Mouse (Mus musculus): ENCODE results near the gene Prokr1. TPM values are rescaled to one million over a fixed set of nuclear protein-coding genes. Genes with fewer than 3 reads are reported as not detected.

Prokr1 gene
- total and polyA plus RNA-seq, 2 experiments from 2014 or later = 1.6 to 3.1 TPM

DNA sequence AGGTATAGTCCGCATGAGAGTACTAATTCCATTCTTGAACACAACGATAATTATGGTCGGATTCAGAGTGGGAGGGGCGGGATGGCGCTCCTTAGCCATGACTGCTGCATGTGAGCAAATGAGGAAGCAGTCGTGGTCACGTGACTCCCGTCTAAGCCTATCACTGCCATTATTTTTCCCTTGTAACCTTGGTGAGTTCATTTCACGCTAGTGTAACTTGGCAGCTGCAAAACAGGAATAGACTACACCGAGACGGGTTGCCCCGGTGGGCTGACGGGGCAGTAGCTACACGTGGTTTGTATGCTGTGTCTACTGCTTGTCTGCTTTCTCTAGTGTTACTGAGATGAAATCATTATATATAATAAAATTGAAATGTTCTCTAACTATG lies 25.1 kb upstream of the Prokr1 start:
- WGBS = 60% methylated on average over 14 of the region's 14 CpGs
- DNase-seq = peak; percentile 67
- no peaks in the 10 kb centered on the region for H3K9me3 ChIP-seq (ENCODE audit: low read length)
- no peak for TF ChIP-seq CTCF (IDR thresholded peaks at IDR 0.05; ENCODE audit: low read depth)
- peak; percentile 92 for ATAC-seq
- no peaks in the 10 kb centered on the region for H3K27me3 ChIP-seq (ENCODE audit: insufficient read depth, low read length)
- no peaks in the 10 kb centered on the region for H3K4me1 ChIP-seq (ENCODE audit: insufficient read depth)
- H3K36me3 ChIP-seq (ENCODE audit: insufficient read depth) = no peaks in the 10 kb centered on the region
- no peak overlapping the region for H3K9ac ChIP-seq
- peak overlapping the region; percentile 2; the same call in 1 of the 2 replicates for H3K4me2 ChIP-seq (ENCODE audit: low read depth)
- no peak overlapping the region for H3K27ac ChIP-seq (ENCODE audit: low read depth, low read length)
- H3K4me3 ChIP-seq (ENCODE audit: low read depth, low read length) = no peak overlapping the region

DNA sequence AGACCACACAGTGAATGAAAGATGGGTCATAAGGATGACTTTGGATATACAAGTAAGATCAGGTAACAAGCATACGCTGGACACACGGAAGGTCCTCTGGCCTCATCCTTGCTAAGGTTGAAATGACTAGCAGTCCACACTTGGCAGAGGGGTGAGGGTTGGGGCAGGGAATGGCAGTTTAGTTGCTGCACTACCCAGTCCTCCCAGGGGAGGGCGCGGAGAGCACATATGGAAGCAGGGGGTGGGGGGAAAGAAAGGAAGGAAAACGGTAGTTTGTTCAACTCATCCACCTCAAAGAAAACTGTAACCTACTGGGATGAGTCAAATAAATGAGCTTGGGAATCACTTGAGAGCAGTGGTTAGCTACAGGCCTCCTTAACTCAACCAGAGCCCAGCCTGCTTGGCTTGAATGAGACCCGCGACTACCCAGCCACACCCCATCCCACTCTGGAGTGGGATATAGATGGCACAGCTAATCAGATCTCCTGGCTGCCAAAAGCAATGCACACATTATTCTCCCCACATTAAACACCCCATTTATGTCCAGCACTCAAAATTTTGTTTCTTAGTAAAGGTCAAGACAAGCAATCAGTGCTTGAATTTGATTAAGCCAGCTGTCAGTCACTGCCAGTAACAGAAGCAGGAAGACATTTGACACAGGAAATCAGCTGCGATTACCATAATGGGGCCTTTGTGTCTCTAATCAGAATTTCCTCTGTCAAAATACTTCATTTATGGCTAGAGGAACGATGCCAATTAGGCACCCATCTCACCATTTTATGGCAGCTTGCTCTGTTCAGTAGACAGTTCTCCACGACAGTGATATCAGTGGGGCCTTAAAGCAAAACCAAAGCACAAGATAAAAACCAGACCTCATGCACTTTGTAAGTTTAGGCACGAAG lies 24.5 kb upstream of the Prokr1 start:
- peak overlapping the region; percentile 2 for H3K4me2 ChIP-seq (ENCODE audit: low read depth)
- WGBS = 38% methylated on average over 11 of the region's 11 CpGs
- no peaks in the 10 kb centered on the region for H3K36me3 ChIP-seq (ENCODE audit: insufficient read depth)
- H3K4me3 ChIP-seq (ENCODE audit: low read depth, low read length) = no peak overlapping the region
- no peaks in the 10 kb centered on the region for H3K9me3 ChIP-seq (ENCODE audit: low read length)
- peak; percentile 66 for TF ChIP-seq CTCF (IDR thresholded peaks at IDR 0.05; ENCODE audit: low read depth)
- H3K9ac ChIP-seq = no peak overlapping the region
- no peaks in the 10 kb centered on the region for H3K4me1 ChIP-seq (ENCODE audit: insufficient read depth)
- no peaks in the 10 kb centered on the region for H3K27me3 ChIP-seq (ENCODE audit: insufficient read depth, low read length)
- DNase-seq (peak; percentile 63), ATAC-seq (peak; percentile 55; the same call in 1 of the 2 replicates)
- H3K27ac ChIP-seq (ENCODE audit: low read depth, low read length) = no peak overlapping the region

DNA sequence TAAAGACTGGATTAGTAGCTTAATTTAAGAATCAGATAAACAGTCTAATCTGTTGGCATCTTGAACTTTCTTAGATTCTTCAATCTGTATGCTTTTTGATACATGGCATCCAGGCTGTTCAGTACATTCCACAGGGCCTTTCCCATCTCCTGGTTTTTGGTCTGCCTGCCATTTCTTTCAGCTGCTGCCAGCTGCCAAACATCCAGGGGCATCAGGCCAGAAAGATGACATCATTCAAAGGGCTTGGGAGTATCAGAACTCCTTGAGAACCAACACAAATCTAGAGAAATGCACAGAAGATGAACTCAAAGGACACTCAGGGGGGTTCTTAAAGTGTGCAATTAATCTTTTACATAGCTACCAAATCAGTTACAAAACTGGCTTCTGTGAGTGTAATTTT lies 9.3 kb upstream of the Prokr1 start:
- H3K36me3 ChIP-seq (ENCODE audit: insufficient read depth) = no peaks in the 10 kb centered on the region
- H3K9ac ChIP-seq = no peak overlapping the region
- H3K4me3 ChIP-seq (ENCODE audit: low read depth, low read length) = no peak overlapping the region
- no peak for TF ChIP-seq CTCF (IDR thresholded peaks at IDR 0.05; ENCODE audit: low read depth)
- H3K27me3 ChIP-seq (ENCODE audit: insufficient read depth, low read length) = no peaks in the 10 kb centered on the region; the same call in 1 of the 2 replicates
- H3K4me2 ChIP-seq (ENCODE audit: low read depth) = no peak overlapping the region
- no peaks in the 10 kb centered on the region for H3K4me1 ChIP-seq (ENCODE audit: insufficient read depth)
- no peak overlapping the region for H3K27ac ChIP-seq (ENCODE audit: low read depth, low read length)
- peak; percentile 59 for DNase-seq
- ATAC-seq = no peak; the same call in 1 of the 2 replicates
- no peaks in the 10 kb centered on the region for H3K9me3 ChIP-seq (ENCODE audit: low read length)

DNA sequence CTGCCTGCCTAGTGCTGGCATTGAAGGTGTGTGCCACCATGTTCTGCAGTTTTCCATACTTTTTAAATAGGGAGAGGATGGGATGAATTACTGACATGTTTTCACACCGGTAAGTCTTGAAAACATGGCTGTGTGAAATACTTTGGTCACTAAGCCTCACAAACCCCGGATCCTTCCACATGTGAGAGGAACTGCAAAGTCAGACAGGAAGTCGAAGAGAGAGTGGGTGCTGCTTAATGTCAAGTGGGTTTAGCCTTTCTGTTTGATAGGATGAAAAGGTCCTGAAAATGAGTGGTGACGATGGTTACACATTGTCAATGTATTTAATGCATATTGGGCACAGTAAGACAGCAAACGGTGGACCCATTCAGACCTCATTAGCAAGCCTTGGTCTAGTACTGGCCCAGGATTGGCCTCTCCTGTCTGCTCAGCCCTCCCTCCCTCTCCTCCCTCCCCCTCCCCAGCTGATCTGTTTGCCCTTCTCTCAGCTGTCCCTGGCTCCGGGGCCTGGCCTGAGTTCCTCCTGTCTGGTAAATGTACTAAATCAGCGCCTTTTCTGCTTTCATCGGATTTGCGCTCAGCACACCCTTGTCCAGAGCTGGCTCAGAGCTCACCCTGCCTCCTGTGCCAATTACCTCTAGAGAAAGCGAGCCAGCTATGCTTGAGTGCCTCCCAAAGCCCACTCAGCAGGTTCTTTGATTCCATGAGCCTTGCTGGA lies 6.7 kb upstream of the Prokr1 start:
- DNase-seq (peak; percentile 54), ATAC-seq (peak; percentile 78)
- H3K27me3 ChIP-seq (ENCODE audit: insufficient read depth, low read length) = no peaks in the 10 kb centered on the region
- H3K4me1 ChIP-seq (ENCODE audit: insufficient read depth) = no peaks in the 10 kb centered on the region
- WGBS = 18% methylated on average over 10 of the region's 10 CpGs
- no peak for TF ChIP-seq CTCF (IDR thresholded peaks at IDR 0.05; ENCODE audit: low read depth)
- no peak overlapping the region for H3K4me2 ChIP-seq (ENCODE audit: low read depth)
- no peak overlapping the region for H3K4me3 ChIP-seq (ENCODE audit: low read depth, low read length)
- no peak overlapping the region for H3K27ac ChIP-seq (ENCODE audit: low read depth, low read length)
- H3K9me3 ChIP-seq (ENCODE audit: low read length) = no peaks in the 10 kb centered on the region
- no peak overlapping the region for H3K9ac ChIP-seq
- H3K36me3 ChIP-seq (ENCODE audit: insufficient read depth) = no peaks in the 10 kb centered on the region

DNA sequence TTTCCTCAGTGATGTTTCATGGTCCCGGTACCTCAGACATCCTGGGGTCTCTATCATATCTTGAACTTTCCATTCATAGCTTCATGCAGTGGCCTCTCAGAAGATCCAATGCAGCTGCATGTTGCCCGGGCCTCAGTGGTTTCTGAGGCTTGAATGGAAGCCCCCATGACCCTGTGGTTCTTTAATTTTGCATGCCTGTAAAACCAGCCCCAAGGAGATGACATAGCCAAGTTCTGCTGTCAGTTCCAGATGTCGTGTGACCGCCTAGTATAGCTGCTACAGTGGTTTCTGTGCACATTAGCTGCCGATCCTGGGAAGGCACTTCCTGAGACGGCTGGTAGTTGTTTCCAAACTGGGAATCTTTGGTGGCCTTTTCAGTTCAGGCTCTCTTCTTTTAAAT lies 3.6 kb upstream of the Prokr1 start:
- TF ChIP-seq CTCF (IDR thresholded peaks at IDR 0.05; ENCODE audit: low read depth) = no peak
- no peaks in the 10 kb centered on the region for H3K9me3 ChIP-seq (ENCODE audit: low read length)
- no peaks in the 10 kb centered on the region for H3K36me3 ChIP-seq (ENCODE audit: insufficient read depth)
- H3K4me1 ChIP-seq (ENCODE audit: insufficient read depth) = peaks cover 4% of the 10 kb centered on the region; the same call in 1 of the 2 replicates
- H3K4me3 ChIP-seq (ENCODE audit: low read depth, low read length) = no peak overlapping the region
- DNase-seq = no peak
- H3K27ac ChIP-seq (ENCODE audit: low read depth, low read length) = no peak overlapping the region
- no peak overlapping the region for H3K4me2 ChIP-seq (ENCODE audit: low read depth)
- no peak for ATAC-seq
- H3K9ac ChIP-seq = no peak overlapping the region
- no peaks in the 10 kb centered on the region for H3K27me3 ChIP-seq (ENCODE audit: insufficient read depth, low read length)
- 85% methylated on average over 6 of the region's 6 CpGs for WGBS

DNA sequence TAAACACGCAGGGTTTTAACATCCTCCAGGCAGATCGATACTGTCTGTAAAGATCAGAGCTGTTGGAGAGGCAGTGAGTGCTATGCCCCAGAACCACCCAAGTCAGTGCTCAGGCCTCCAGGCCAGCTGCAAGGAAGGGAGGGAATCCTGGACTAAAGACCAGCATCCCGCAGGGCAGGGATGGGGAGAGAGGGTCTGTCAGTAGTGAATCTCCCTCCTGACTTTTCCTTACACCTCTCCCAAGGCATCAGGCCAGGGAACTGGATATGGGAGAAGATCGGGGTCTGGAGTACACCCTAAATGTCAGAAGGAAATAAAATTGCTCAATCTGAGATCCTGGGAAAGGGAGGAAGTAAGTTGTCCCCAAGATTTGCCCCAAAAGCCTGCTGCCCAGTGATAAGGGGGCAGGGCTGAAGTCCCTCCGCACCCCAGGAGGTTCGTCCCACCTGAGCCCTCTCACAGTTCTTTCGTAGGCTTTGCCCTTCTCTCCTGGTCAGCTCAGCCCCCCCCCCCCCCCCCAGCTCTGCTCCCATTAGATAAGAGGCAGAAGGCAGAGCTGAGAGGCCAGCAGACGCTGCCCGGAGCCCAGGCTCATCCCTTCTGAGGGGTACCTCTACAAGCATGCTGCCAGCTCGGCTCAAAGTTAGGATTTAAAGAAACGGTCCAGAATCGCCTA lies 687 bp downstream of the Prokr1 start:
- no peak for TF ChIP-seq CTCF (IDR thresholded peaks at IDR 0.05; ENCODE audit: low read depth)
- DNase-seq (no peak), ATAC-seq (no peak)
- no peaks in the 10 kb centered on the region for H3K27me3 ChIP-seq (ENCODE audit: insufficient read depth, low read length)
- 15% methylated on average over 12 of the region's 12 CpGs for WGBS
- H3K4me1 ChIP-seq (ENCODE audit: insufficient read depth) = peaks cover 4% of the 10 kb centered on the region; the same call in 1 of the 2 replicates
- H3K4me3 ChIP-seq (ENCODE audit: low read depth, low read length) = peak overlapping the region; percentile 51
- no peak overlapping the region for H3K27ac ChIP-seq (ENCODE audit: low read depth, low read length)
- peak overlapping the region; percentile 93 for H3K4me2 ChIP-seq (ENCODE audit: low read depth)
- no peaks in the 10 kb centered on the region for H3K9me3 ChIP-seq (ENCODE audit: low read length)
- H3K9ac ChIP-seq = peak overlapping the region; percentile 51
- no peaks in the 10 kb centered on the region for H3K36me3 ChIP-seq (ENCODE audit: insufficient read depth)
